Mouse (Mus musculus) cortical plate, adult 2 months (tissue): ENCODE data around the gene Stpg1.

ENCODE experiments used
- CTCF ChIP-seq: fragments of 200-500 bp; IDR thresholded peaks from 2 replicates; pipeline ENCODE4 v1.5.1; 2011; ENCODE audit warnings: mild to moderate bottlenecking, control low read depth, low read length; ENCODE audit not compliant: insufficient read depth; ENCODE audit errors: extremely low read depth
- POLR2A ChIP-seq: fragments of 200-500 bp; IDR thresholded peaks from 2 replicates; pipeline ENCODE4 v1.6.1; 2011; ENCODE audit warnings: mild to moderate bottlenecking, low read length, control low read depth; ENCODE audit not compliant: insufficient read depth; ENCODE audit errors: extremely low read depth

GRCm38 (mm10) chr4:135520421-135520820, 25.8 kb downstream of the Stpg1 start:
- no peak for TF ChIP-seq POLR2A
- no peak for TF ChIP-seq CTCF
